Mouse (Mus musculus): ENCODE measurements around the gene Plekha7. TPM values are rescaled to one million over a fixed set of nuclear protein-coding genes. Genes with fewer than 3 reads are reported as not detected.

The Plekha7 gene
- total and polyA plus RNA-seq, 2 experiments = 2.3 to 2.9 TPM

DNA sequence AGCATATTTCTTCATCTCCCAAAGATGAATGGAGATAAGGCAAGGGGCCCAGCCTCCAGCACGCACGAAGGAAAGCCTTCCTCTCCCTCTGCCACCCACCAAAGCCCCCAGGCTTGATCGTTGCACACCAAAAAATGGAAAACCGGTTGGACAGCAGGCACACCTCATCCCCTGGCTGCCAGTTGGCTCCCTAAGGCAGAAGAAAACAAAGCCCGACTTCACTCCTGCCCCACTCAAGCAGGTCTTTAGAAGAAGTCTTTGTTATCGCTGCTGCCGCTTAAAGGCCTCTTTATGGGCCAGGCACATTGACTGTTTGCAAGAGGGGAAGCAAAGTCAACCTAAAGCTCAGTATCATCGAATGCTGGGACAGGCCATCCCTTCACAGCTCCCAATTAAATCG, 29.9 kb downstream of the Plekha7 start:
- Histone ChIP-seq H3K79me2 (ENCODE audit: control insufficient read depth, insufficient read depth, low read length) (peaks cover 22% of the 10 kb centered on the region; the same call in 1 of the 2 replicates), H3K9ac (ENCODE audit: low read depth, low read length) (no peak overlapping the region), H3K36me3 (ENCODE audit: control insufficient read depth, insufficient read depth, low read length) (no peaks in the 10 kb centered on the region), H3K4me1 (ENCODE audit: control insufficient read depth, insufficient read depth, low read length) (peaks cover 5% of the 10 kb centered on the region), H3K4me3 (ENCODE audit: insufficient read depth, low read depth, low read length) (no peak overlapping the region), H3K27me3 (ENCODE audit: control insufficient read depth, insufficient read depth, low read length) (no peaks in the 10 kb centered on the region), H3K27ac (replicated peaks; ENCODE audit: insufficient read depth, low read depth, low read length) (no peak overlapping the region)
- TF ChIP-seq POLR2A (IDR thresholded peaks at IDR 0.05; ENCODE audit: extremely low read depth, insufficient read depth, low read length) (no peak), CTCF (IDR thresholded peaks at IDR 0.05; ENCODE audit: low read depth, low read length) (no peak)
- 87% methylated on average over 9 of the region's 9 CpGs for WGBS
- no peak for DNase-seq (ENCODE audit: extremely low read depth, low read depth, low spot score)

DNA sequence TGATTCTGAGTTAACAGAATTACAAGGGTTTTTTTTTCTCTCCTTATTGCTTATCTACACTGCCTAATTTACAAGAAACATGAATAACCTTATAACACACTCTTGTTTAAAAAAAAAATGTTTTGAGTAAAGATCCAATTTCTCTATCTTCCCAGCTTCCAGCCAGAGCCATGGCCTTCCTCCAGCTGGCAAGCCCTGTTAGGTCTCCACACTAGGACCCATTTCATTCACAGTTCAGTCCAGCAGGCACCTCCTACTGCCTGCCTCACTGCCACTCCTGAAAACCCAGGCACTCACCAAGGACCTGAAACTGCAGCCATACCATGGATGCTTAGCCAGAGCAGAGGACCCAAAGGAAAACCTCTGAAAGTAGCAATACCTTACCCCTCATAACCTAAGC, 31.9 kb downstream of the Plekha7 start:
- DNase-seq (ENCODE audit: extremely low read depth, low read depth, low spot score) = peak; percentile 75
- H3K4me1 ChIP-seq (ENCODE audit: control insufficient read depth, insufficient read depth, low read length) = peaks cover 4% of the 10 kb centered on the region
- no peaks in the 10 kb centered on the region for H3K27me3 ChIP-seq (ENCODE audit: control insufficient read depth, insufficient read depth, low read length)
- no peaks in the 10 kb centered on the region for H3K36me3 ChIP-seq (ENCODE audit: control insufficient read depth, insufficient read depth, low read length)
- H3K27ac ChIP-seq (replicated peaks; ENCODE audit: insufficient read depth, low read depth, low read length) = no peak overlapping the region
- no peak for TF ChIP-seq CTCF (IDR thresholded peaks at IDR 0.05; ENCODE audit: low read depth, low read length)
- peaks cover 17% of the 10 kb centered on the region; the same call in 1 of the 2 replicates for H3K79me2 ChIP-seq (ENCODE audit: control insufficient read depth, insufficient read depth, low read length)
- H3K9ac ChIP-seq (ENCODE audit: low read depth, low read length) = no peak overlapping the region
- no peak overlapping the region for H3K4me3 ChIP-seq (ENCODE audit: insufficient read depth, low read depth, low read length)

DNA sequence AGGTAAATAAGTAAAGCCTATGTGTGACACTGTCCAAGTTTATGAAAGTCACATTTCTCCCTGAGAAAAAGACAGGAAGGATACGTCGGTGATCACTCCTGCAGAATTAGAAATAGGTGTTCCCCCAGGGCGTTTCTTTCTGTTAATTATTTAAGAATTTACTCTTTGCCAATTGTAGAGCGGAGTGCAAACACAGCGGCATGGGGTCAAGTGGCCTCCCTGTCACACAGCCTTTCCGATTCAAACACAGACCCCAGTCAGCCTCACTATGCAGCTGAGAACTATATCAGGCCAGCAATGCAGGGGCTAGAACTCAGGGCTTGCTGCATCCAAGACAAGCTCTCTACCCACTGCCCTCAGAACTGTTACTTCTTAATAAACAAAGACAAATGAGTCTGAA, 35.1 kb downstream of the Plekha7 start:
- 21% methylated on average over 6 of the region's 6 CpGs for WGBS
- H3K4me3 ChIP-seq (ENCODE audit: insufficient read depth, low read depth, low read length) = no peak overlapping the region
- DNase-seq (ENCODE audit: extremely low read depth, low read depth, low spot score) = peak; percentile 62
- H3K4me1 ChIP-seq (ENCODE audit: control insufficient read depth, insufficient read depth, low read length) = peaks cover 4% of the 10 kb centered on the region
- no peaks in the 10 kb centered on the region for H3K36me3 ChIP-seq (ENCODE audit: control insufficient read depth, insufficient read depth, low read length)
- H3K9ac ChIP-seq (ENCODE audit: low read depth, low read length) = no peak overlapping the region
- peaks cover 8% of the 10 kb centered on the region; the same call in 1 of the 2 replicates for H3K79me2 ChIP-seq (ENCODE audit: control insufficient read depth, insufficient read depth, low read length)
- no peak overlapping the region for H3K27ac ChIP-seq (replicated peaks; ENCODE audit: insufficient read depth, low read depth, low read length)
- H3K27me3 ChIP-seq (ENCODE audit: control insufficient read depth, insufficient read depth, low read length) = no peaks in the 10 kb centered on the region
- TF ChIP-seq POLR2A (IDR thresholded peaks at IDR 0.05; ENCODE audit: extremely low read depth, insufficient read depth, low read length) = no peak
- no peak for TF ChIP-seq CTCF (IDR thresholded peaks at IDR 0.05; ENCODE audit: low read depth, low read length)

DNA sequence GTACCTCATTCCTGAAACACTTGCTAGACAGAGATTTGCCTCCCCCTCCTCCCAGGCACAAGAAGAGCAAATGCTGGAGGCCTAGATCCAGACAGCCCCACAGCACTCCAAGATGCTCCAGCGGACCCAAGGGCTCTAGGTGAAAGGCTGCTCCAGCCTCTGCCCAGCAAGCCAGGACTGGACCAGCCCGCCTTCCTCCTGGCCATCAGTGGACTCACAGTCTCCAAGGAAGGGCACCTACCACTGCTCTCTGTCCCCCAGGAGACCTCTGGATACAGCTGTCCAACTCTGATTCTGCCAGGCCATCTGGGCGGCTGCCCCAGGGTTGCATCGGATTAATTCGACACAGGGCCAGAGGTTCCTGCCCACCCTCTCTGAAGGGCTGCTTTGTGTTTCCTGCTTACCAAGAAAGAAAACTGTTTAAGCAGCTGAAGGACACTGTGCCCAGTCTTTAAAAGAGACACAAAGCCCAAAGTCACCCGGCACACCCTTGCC, 38.6 kb downstream of the Plekha7 start:
- Histone ChIP-seq H3K36me3 (ENCODE audit: control insufficient read depth, insufficient read depth, low read length) (no peaks in the 10 kb centered on the region), H3K4me1 (ENCODE audit: control insufficient read depth, insufficient read depth, low read length) (peaks cover 4% of the 10 kb centered on the region), H3K9ac (ENCODE audit: low read depth, low read length) (no peak overlapping the region), H3K27ac (replicated peaks; ENCODE audit: insufficient read depth, low read depth, low read length) (no peak overlapping the region), H3K79me2 (ENCODE audit: control insufficient read depth, insufficient read depth, low read length) (peaks cover 15% of the 10 kb centered on the region), H3K27me3 (ENCODE audit: control insufficient read depth, insufficient read depth, low read length) (no peaks in the 10 kb centered on the region), H3K4me3 (ENCODE audit: insufficient read depth, low read depth, low read length) (no peak overlapping the region)
- no peak for DNase-seq (ENCODE audit: extremely low read depth, low read depth, low spot score)
- no peak for TF ChIP-seq CTCF (IDR thresholded peaks at IDR 0.05; ENCODE audit: low read depth, low read length)
- no peak for TF ChIP-seq POLR2A (IDR thresholded peaks at IDR 0.05; ENCODE audit: extremely low read depth, insufficient read depth, low read length)
- WGBS = 88% methylated on average over 6 of the region's 6 CpGs

DNA sequence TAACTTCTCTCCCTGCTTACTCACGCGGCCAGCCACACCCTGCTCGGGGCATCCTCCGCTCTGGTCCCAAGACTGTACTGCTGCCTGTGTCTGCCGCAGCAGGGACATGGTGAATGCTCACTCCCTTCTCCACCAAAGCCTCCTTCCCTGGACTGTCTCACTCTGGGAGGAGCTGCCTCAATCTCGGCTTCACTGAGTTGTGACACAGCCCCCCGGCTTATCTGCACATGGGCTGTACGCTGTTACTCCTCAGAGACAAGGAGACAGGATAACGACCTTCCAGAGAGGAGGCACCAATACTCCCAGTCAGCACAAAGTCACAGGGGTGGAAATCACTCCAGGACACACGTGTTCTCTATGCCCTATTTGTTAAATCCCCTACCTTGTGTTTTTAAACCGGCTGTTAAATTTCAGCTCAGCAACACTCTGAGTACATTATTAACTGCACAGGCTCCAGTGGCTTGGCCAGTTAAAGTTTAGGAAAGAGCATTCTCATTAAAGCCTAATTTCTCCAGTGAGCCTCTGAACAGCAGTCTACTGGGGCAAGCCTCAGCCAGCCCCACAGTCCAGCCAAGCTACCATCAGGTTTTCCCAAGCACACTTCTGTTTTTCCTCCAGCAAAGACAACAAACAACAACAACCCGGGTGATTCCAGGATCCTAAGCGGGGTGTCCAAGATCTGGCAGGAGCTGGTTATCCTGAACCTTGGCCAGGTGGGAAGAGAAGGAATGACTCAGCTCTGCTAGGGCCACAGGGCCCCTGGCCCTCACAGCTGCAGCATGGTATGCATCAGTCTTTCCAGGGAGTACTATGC, 39.9 kb downstream of the Plekha7 start:
- H3K79me2 ChIP-seq (ENCODE audit: control insufficient read depth, insufficient read depth, low read length) = peaks cover 15% of the 10 kb centered on the region
- no peak overlapping the region for H3K9ac ChIP-seq (ENCODE audit: low read depth, low read length)
- H3K4me3 ChIP-seq (ENCODE audit: insufficient read depth, low read depth, low read length) = no peak overlapping the region
- no peaks in the 10 kb centered on the region for H3K36me3 ChIP-seq (ENCODE audit: control insufficient read depth, insufficient read depth, low read length)
- H3K4me1 ChIP-seq (ENCODE audit: control insufficient read depth, insufficient read depth, low read length) = peaks cover 2% of the 10 kb centered on the region
- H3K27ac ChIP-seq (replicated peaks; ENCODE audit: insufficient read depth, low read depth, low read length) = no peak overlapping the region
- DNase-seq (ENCODE audit: extremely low read depth, low read depth, low spot score) = no peak
- WGBS = 58% methylated on average over 13 of the region's 13 CpGs
- TF ChIP-seq CTCF (IDR thresholded peaks at IDR 0.05; ENCODE audit: low read depth, low read length) = no peak
- TF ChIP-seq POLR2A (IDR thresholded peaks at IDR 0.05; ENCODE audit: extremely low read depth, insufficient read depth, low read length) = no peak
- H3K27me3 ChIP-seq (ENCODE audit: control insufficient read depth, insufficient read depth, low read length) = no peaks in the 10 kb centered on the region

DNA sequence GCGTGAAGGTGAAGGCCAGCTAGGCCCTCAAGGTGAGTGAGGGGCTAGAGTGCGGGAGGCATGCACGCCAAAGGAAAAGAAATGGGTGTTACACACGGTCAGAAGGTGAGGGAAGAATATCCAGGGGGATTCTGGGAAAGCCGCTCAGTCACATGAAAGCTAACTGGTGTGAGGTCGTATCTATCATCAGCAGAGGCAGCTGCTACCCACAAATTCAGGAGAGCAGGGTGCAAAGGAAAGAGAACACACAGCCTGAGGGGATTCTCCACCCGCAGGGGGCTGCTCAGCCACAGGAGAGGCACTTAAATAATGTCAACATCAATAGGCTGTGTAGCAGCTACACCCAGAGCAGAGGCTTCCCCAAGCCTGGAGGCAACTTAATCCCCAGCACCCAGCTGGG, 44.9 kb downstream of the Plekha7 start:
- 92% methylated on average over 7 of the region's 7 CpGs for WGBS
- Histone ChIP-seq H3K27me3 (ENCODE audit: control insufficient read depth, insufficient read depth, low read length) (no peaks in the 10 kb centered on the region), H3K36me3 (ENCODE audit: control insufficient read depth, insufficient read depth, low read length) (no peaks in the 10 kb centered on the region), H3K4me1 (ENCODE audit: control insufficient read depth, insufficient read depth, low read length) (no peaks in the 10 kb centered on the region), H3K27ac (replicated peaks; ENCODE audit: insufficient read depth, low read depth, low read length) (no peak overlapping the region), H3K79me2 (ENCODE audit: control insufficient read depth, insufficient read depth, low read length) (peaks cover 20% of the 10 kb centered on the region), H3K4me3 (ENCODE audit: insufficient read depth, low read depth, low read length) (no peak overlapping the region), H3K9ac (ENCODE audit: low read depth, low read length) (no peak overlapping the region)
- TF ChIP-seq POLR2A (IDR thresholded peaks at IDR 0.05; ENCODE audit: extremely low read depth, insufficient read depth, low read length) (no peak), CTCF (IDR thresholded peaks at IDR 0.05; ENCODE audit: low read depth, low read length) (no peak)
- DNase-seq (ENCODE audit: extremely low read depth, low read depth, low spot score) = no peak
